Mouse (Mus musculus) olfactory bulb, adult 2 months (tissue): ENCODE measurements at regions not wholly inside any gene's neighbourhood (a gene's known extent, or its start where the extent isn't known, plus 50 kb on each side); places are given as distances from the start of the nearest gene placed in this dataset.

Source experiments
- CTCF ChIP-seq: fragments of 200-500 bp; IDR thresholded peaks from 2 replicates; pipeline ENCODE4 v1.5.1; 2012; ENCODE audit warnings: low read depth, mild to moderate bottlenecking, low read length, moderate library complexity; ENCODE audit not compliant: insufficient read depth
- POLR2A ChIP-seq: fragments of 200-500 bp; IDR thresholded peaks from 2 replicates; pipeline ENCODE4 v1.6.1; 2012; ENCODE audit warnings: mild to moderate bottlenecking, low read depth, low read length, moderate library complexity; ENCODE audit not compliant: insufficient read depth

- TF ChIP-seq CTCF (no peak), POLR2A (no peak)
Observed at GRCm38 (mm10) chr14:61685231-61685800, 78.1 kb downstream of the Kcnrg start.
